Mouse (Mus musculus): ENCODE measurements around the gene Tspoap1. TPM values are rescaled to one million over a fixed set of nuclear protein-coding genes. Genes with fewer than 3 reads are reported as not detected.

Tspoap1 gene
- polyA plus RNA-seq, 2 experiments: 1.1 to 5.5 TPM

DNA sequence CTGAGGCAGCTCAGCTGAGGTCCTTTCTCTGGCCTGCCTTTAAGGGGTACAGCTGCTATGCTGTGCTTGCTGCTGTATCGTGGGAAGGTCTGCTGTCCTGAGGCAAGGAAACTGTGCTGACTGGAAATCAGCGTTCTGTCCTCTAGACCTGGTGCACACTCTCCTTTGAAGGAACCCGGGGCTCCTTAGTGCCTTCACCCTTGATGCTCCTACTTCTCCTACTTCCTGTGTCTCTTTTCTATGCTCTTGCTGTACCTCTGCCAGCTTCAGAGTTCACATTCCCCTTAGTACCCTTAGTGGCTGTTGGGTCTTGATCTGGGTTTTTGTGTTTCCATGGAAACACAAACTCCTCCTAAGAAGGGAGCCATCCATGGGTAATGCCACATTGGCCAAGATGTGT, 16.6 kb upstream of the Tspoap1 start:
- peaks cover 7 to 10% of the 10 kb centered on the region in 2 experiments; a peak in 3 of 4 replicates for H3K4me1 ChIP-seq (replicated peaks; ENCODE audit: control insufficient read depth in 2 of 2, insufficient read depth in 2 of 2, low read length in 1 of 2)
- ATAC-seq (ENCODE audit: insufficient read depth) (no peak), DNase-seq (ENCODE audit: low read depth in 3 of 3, low spot score in 3 of 3) (no peak)
- H3K9ac ChIP-seq (replicated peaks): no peak overlapping the region
- no peak overlapping the region for H3K27ac ChIP-seq
- H3K36me3 ChIP-seq (replicated peaks; ENCODE audit: control insufficient read depth, insufficient read depth, low read depth): peaks cover 61% of the 10 kb centered on the region
- H3K4me3 ChIP-seq (ENCODE audit: insufficient read depth in 1 of 2, low read depth in 2 of 2, low read length in 2 of 2): no peak overlapping the region
- TF ChIP-seq EP300 (IDR thresholded peaks at IDR 0.05; ENCODE audit: low read depth): no peak
- no peak for TF ChIP-seq CTCF (IDR thresholded peaks at IDR 0.05; ENCODE audit: low read depth)
- no peaks in the 10 kb centered on the region for H3K27me3 ChIP-seq (ENCODE audit: control insufficient read depth, insufficient read depth, low read length)
- H3K9me3 ChIP-seq (ENCODE audit: control insufficient read depth, low read length): no peaks in the 10 kb centered on the region
- H3K4me2 ChIP-seq (ENCODE audit: low read depth): no peak overlapping the region
- 87% methylated on average over 3 of the region's 3 CpGs for WGBS (ENCODE audit: insufficient replicate concordance)

DNA sequence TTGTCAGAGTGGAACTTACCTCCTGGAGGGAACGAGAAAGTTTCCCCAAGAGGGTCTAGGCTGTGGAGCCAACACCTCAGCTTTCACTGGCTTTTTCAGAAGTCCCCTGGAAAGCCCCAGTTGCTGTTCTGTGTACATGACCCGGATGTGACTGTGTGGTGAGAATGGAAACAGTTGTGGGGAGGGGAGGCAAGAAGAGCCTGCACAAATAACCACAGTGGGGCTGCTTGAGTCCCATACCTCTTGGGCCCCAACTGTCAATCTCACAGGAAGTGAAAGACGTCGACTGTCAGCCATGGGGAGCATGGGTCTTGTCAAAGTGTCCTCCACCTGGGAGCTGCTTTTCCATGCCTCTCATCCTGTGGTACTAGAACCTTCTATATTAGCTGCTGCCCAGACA, 15.4 kb upstream of the Tspoap1 start:
- 41% methylated on average over 4 of the region's 4 CpGs for WGBS (ENCODE audit: insufficient replicate concordance)

DNA sequence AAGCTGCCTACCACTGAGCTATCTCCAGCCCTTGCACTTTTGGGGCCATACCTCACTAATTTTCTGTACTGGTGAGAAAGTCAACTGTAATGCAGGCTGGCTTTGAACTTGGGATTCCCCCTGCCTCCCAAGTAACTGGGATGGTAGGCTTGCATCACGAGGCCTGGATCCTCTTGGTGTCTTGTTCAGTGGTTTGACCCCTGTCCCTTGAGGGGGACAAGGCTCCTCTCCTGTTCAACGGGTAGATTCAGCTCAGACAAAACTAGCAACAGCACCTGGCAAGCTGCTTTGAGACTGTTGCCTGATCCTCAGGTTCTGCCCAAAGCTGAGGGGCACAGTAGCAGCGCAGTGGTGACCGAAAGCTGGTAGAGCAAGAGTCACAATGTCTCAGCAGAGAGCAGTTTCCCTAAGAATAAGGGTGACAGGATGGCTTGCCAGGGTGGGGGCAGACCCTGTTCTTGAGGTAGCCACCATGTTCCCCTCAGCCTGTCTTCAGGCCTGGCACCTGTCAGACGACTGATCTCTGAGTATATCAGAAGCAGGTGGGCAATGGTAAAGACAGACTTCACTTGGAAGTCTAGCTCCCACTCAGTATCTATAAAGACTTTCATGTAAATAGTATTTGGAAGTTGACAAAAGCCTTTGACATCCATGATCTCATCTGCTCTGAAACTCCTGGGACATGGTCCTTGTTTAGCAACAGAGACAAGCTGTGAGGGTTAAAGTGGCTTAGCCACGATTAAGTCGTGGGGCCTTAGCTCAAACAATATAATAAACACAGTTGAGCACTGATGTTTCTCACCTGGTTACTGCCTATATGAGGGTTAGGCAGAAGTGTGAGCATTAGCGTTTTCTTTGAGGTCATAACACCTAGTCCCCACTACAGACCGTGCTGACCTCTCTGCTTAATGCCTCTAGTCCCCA, 14.4 kb upstream of the Tspoap1 start:
- Histone ChIP-seq H3K27me3 (ENCODE audit: control insufficient read depth, insufficient read depth, low read length) (no peaks in the 10 kb centered on the region), H3K4me1 (replicated peaks; ENCODE audit: control insufficient read depth in 2 of 2, insufficient read depth in 2 of 2, low read length in 1 of 2) (peaks cover 24 to 31% of the 10 kb centered on the region in 2 experiments), H3K4me2 (ENCODE audit: low read depth) (no peak overlapping the region), H3K9ac (replicated peaks) (no peak overlapping the region), H3K36me3 (replicated peaks; ENCODE audit: control insufficient read depth, insufficient read depth, low read depth) (peaks cover 44% of the 10 kb centered on the region), H3K27ac (peak overlapping the region; percentile 30; the same call in 1 of the 2 replicates), H3K9me3 (ENCODE audit: control insufficient read depth, low read length) (no peaks in the 10 kb centered on the region), H3K4me3 (ENCODE audit: insufficient read depth in 1 of 2, low read depth in 2 of 2, low read length in 2 of 2) (no peak overlapping the region)
- ATAC-seq (ENCODE audit: insufficient read depth) (no peak), DNase-seq (ENCODE audit: low read depth in 3 of 3, low spot score in 3 of 3) (no peak)
- 72% methylated on average over 9 of the region's 9 CpGs for WGBS (ENCODE audit: insufficient replicate concordance)
- no peak for TF ChIP-seq CTCF (IDR thresholded peaks at IDR 0.05; ENCODE audit: low read depth)
- no peak for TF ChIP-seq EP300 (IDR thresholded peaks at IDR 0.05; ENCODE audit: low read depth)

More for the DNA sequence above, 15.4 kb upstream of the Tspoap1 start:
- no peak overlapping the region for H3K4me3 ChIP-seq (ENCODE audit: insufficient read depth in 1 of 2, low read depth in 2 of 2, low read length in 2 of 2)
- peaks cover 17 to 22% of the 10 kb centered on the region in 2 experiments for H3K4me1 ChIP-seq (replicated peaks; ENCODE audit: control insufficient read depth in 2 of 2, insufficient read depth in 2 of 2, low read length in 1 of 2)
- TF ChIP-seq EP300 (IDR thresholded peaks at IDR 0.05; ENCODE audit: low read depth) (no peak), CTCF (IDR thresholded peaks at IDR 0.05; ENCODE audit: low read depth) (no peak)
- H3K27ac ChIP-seq: no peak overlapping the region; the same call in 1 of the 2 replicates
- peaks cover 53% of the 10 kb centered on the region for H3K36me3 ChIP-seq (replicated peaks; ENCODE audit: control insufficient read depth, insufficient read depth, low read depth)
- no peaks in the 10 kb centered on the region for H3K27me3 ChIP-seq (ENCODE audit: control insufficient read depth, insufficient read depth, low read length)
- DNase-seq (ENCODE audit: low read depth in 3 of 3, low spot score in 3 of 3) (no peak), ATAC-seq (ENCODE audit: insufficient read depth) (no peak)
- no peak overlapping the region for H3K9ac ChIP-seq (replicated peaks)
- no peaks in the 10 kb centered on the region for H3K9me3 ChIP-seq (ENCODE audit: control insufficient read depth, low read length)
- no peak overlapping the region for H3K4me2 ChIP-seq (ENCODE audit: low read depth)

DNA sequence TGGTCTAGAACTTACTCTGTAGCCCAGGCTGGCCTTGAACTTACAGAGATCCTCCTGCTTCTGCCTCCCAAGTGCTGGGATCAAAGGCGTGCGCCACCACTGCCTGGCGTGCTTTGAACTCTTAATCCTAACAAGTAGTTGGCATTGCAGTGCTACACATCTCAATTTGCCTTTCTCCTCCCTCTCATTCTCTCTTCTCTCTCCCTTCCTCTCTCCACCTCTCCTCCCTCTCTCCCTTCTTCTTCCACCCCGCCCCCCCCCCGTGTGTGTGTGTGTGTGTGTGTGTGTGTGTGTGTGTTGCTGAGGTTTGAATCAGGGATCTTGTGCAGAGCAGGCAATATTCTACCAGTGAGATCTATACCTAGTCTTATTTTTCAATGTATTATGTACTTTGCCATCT, 13.0 kb upstream of the Tspoap1 start:
- H3K27ac ChIP-seq: peak overlapping the region; percentile 18
- no peak overlapping the region for H3K4me3 ChIP-seq (ENCODE audit: insufficient read depth in 1 of 2, low read depth in 2 of 2, low read length in 2 of 2)
- no peak overlapping the region for H3K4me2 ChIP-seq (ENCODE audit: low read depth)
- WGBS (ENCODE audit: insufficient replicate concordance): 91% methylated on average over 4 of the region's 5 CpGs
- H3K9me3 ChIP-seq (ENCODE audit: control insufficient read depth, low read length): no peaks in the 10 kb centered on the region
- no peak for ATAC-seq (ENCODE audit: insufficient read depth)
- TF ChIP-seq EP300 (IDR thresholded peaks at IDR 0.05; ENCODE audit: low read depth) (no peak), CTCF (IDR thresholded peaks at IDR 0.05; ENCODE audit: low read depth) (no peak)
- H3K36me3 ChIP-seq (replicated peaks; ENCODE audit: control insufficient read depth, insufficient read depth, low read depth): peaks cover 30% of the 10 kb centered on the region
- no peak for DNase-seq (ENCODE audit: low read depth in 3 of 3, low spot score in 3 of 3)
- H3K27me3 ChIP-seq (ENCODE audit: control insufficient read depth, insufficient read depth, low read length): no peaks in the 10 kb centered on the region
- H3K4me1 ChIP-seq (replicated peaks; ENCODE audit: control insufficient read depth in 2 of 2, insufficient read depth in 2 of 2, low read length in 1 of 2): peaks cover 38 to 45% of the 10 kb centered on the region in 2 experiments
- H3K9ac ChIP-seq (replicated peaks): no peak overlapping the region

DNA sequence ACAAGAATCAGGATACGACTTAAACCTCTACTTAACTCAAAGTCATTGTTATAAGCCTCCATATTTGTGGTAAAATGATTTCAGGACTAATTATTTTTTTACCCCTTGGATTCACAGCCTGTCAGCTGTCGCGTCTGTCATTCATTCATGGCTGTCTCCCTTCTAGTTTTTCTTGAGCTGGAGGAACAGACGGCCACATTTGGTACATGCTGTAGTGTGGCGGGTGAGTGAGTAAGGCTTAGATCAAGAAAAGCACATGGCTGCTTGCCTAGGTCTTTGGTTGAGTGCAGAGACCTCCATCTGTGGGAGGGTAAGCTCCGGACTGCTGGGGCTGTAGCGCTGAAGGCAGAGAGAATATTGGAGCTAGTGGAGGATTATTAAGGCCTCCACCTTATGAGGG, 12.6 kb upstream of the Tspoap1 start:
- 84% methylated on average over 7 of the region's 7 CpGs for WGBS (ENCODE audit: insufficient replicate concordance)
- peak overlapping the region; percentile 100 for H3K27ac ChIP-seq
- H3K36me3 ChIP-seq (replicated peaks; ENCODE audit: control insufficient read depth, insufficient read depth, low read depth): peaks cover 26% of the 10 kb centered on the region
- no peak for ATAC-seq (ENCODE audit: insufficient read depth)
- peak overlapping the region; percentile 59 to 68; a peak in 3 of 4 replicates for H3K4me3 ChIP-seq (ENCODE audit: insufficient read depth in 1 of 2, low read depth in 2 of 2, low read length in 2 of 2)
- TF ChIP-seq CTCF (IDR thresholded peaks at IDR 0.05; ENCODE audit: low read depth) (no peak), EP300 (IDR thresholded peaks at IDR 0.05; ENCODE audit: low read depth) (no peak)
- H3K9me3 ChIP-seq (ENCODE audit: control insufficient read depth, low read length): no peaks in the 10 kb centered on the region
- H3K4me2 ChIP-seq (ENCODE audit: low read depth): peak overlapping the region; percentile 93
- no peak for DNase-seq (ENCODE audit: low read depth in 3 of 3, low spot score in 3 of 3)
- peaks cover 42 to 49% of the 10 kb centered on the region in 2 experiments for H3K4me1 ChIP-seq (replicated peaks; ENCODE audit: control insufficient read depth in 2 of 2, insufficient read depth in 2 of 2, low read length in 1 of 2)
- H3K27me3 ChIP-seq (ENCODE audit: control insufficient read depth, insufficient read depth, low read length): no peaks in the 10 kb centered on the region
- H3K9ac ChIP-seq (replicated peaks): peak overlapping the region; percentile 93
